8 mouse cellular contexts compared by ENCODE assay signal in genomic region chr17:87473441-87473735, GRCm38 (mm10). TPM values are rescaled to one million over a fixed set of nuclear protein-coding genes. Genes with fewer than 3 reads are reported as not detected.
DNase-seq lines count a peak whose midpoint lies in the region; ATAC-seq and TF ChIP-seq lines count a peak whose summit lies in the region.

No protein-coding gene starts in this region.

- peak overlapping the region; percentile 75 for H3K4me2 ChIP-seq in limb, embryonic 15.5 days
- H3K4me2 ChIP-seq in stomach, postnatal 0 days (replicated peaks; ENCODE audit: low read depth), result peak overlapping the region; percentile 55

- TF ChIP-seq EP300 in stomach, postnatal 0 days (optimal IDR thresholded peaks at IDR 0.05), result no peak

- H3K4me1 ChIP-seq in limb, embryonic 15.5 days, result peaks cover 35% of the 10 kb centered on the region
- peaks cover 8% of the 10 kb centered on the region; the same call in 1 of the 2 replicates for H3K4me1 ChIP-seq in stomach, postnatal 0 days (replicated peaks; ENCODE audit: control insufficient read depth, insufficient read depth)

- no peaks in the 10 kb centered on the region for H3K36me3 ChIP-seq in limb, embryonic 15.5 days
- no peaks in the 10 kb centered on the region for H3K36me3 ChIP-seq in stomach, postnatal 0 days (ENCODE audit: control insufficient read depth, insufficient read depth, low read length)

- intact Hi-C loops in gastrocnemius, adult 2 months (cut with DNase I), result no loop called here

- TF ChIP-seq CTCF in gastrocnemius, adult 2 months (IDR thresholded peaks at IDR 0.05), result no peak
- TF ChIP-seq CTCF in stomach, postnatal 0 days (IDR thresholded peaks at IDR 0.05; ENCODE audit: low read depth), result no peak

- ATAC-seq in limb, embryonic 15.5 days (ENCODE audit: insufficient number of reproducible peaks, low FRiP score, low TSS enrichment, low read depth), result no peak
- ATAC-seq in stomach, postnatal 0 days (ENCODE audit: low FRiP score, low TSS enrichment), result no peak
- no peak for ATAC-seq in cerebellum, adult (ENCODE audit: insufficient number of reproducible peaks, low FRiP score, low TSS enrichment)

- no peaks in the 10 kb centered on the region for H3K9me3 ChIP-seq in limb, embryonic 15.5 days
- H3K9me3 ChIP-seq in stomach, postnatal 0 days (ENCODE audit: control insufficient read depth, low read length), result no peaks in the 10 kb centered on the region

- WGBS in limb, embryonic 15.5 days, result 7% methylated on average over 9 of the region's 9 CpGs
- 12% methylated on average over 9 of the region's 9 CpGs for WGBS in stomach, postnatal 0 days

- H3K9ac ChIP-seq in limb, embryonic 15.5 days, result no peak overlapping the region
- H3K9ac ChIP-seq in stomach, postnatal 0 days (ENCODE audit: low read length), result peak overlapping the region; percentile 38; the same call in 1 of the 2 replicates

- peak overlapping the region; percentile 56 for H3K27ac ChIP-seq in gastrocnemius, adult 2 months
- 0 out of 2 replicates have a peak overlapping the region, but pooled peaks have one; percentile 13 for H3K27ac ChIP-seq in limb, embryonic 15.5 days
- H3K27ac ChIP-seq in stomach, postnatal 0 days (replicated peaks), result peak overlapping the region; percentile 63

- DNase-seq in gastrocnemius, adult 2 months, result no peak
- DNase-seq in gastrocnemius, postnatal 10 days, result no peak
- DNase-seq in right cerebral cortex, adult 2 months (ENCODE audit: low spot score in 2 of 2), result peak; percentile 57 to 62
- no peak for DNase-seq in right cerebral cortex, adult 18-20 months
- no peak for DNase-seq in stomach, postnatal 0 days (ENCODE audit: low spot score)
- DNase-seq in gastrocnemius, adult 8-10 months (ENCODE audit: low spot score in 2 of 2), result no peak

- H3K27me3 ChIP-seq in limb, embryonic 15.5 days, result 0 out of 2 replicates have a peak, but pooled peaks cover 9% of the 10 kb centered on the region
- no peaks in the 10 kb centered on the region for H3K27me3 ChIP-seq in stomach, postnatal 0 days (ENCODE audit: control insufficient read depth, insufficient read depth, low read length)

- peak overlapping the region; percentile 69 for H3K4me3 ChIP-seq in gastrocnemius, adult 2 months
- peak overlapping the region; percentile 33 for H3K4me3 ChIP-seq in limb, embryonic 15.5 days
- H3K4me3 ChIP-seq in stomach, postnatal 0 days (ENCODE audit: low read depth, low read length), result peak overlapping the region; percentile 25

RNA-seq across cellular contexts. Expression of gene Calm2, which starts 26.7 kb away (rescaled TPM):
- total RNA-seq in gastrocnemius, adult 2 months (2021), result 100 to 1,000 TPM; 181 to 192 TPM
- 100 to 1,000 TPM; 298 to 346 TPM for total RNA-seq in gastrocnemius, postnatal 10 days (2021)
- polyA plus RNA-seq in limb, embryonic 15.5 days (2015; fragmentation: Nextera tagmentation; extraction: Ambion mirVana), result 938 and 964 TPM in 2 replicates
- 781 and 848 TPM in 2 replicates for polyA plus RNA-seq in stomach, postnatal 0 days (2015; fragmentation: Nextera tagmentation; extraction: Ambion mirVana)
- total RNA-seq in gastrocnemius, adult 8-10 months (2022), result 100 to 1,000 TPM; 155 to 194 (median 178) TPM

RNA-seq across cellular contexts. Expression of gene Stpg4, which starts 45.8 kb away (rescaled TPM):
- not detected for total RNA-seq in gastrocnemius, adult 2 months (2021)
- total RNA-seq in gastrocnemius, postnatal 10 days (2021), result not detected
- not detected in 2 replicates for polyA plus RNA-seq in limb, embryonic 15.5 days (2015; fragmentation: Nextera tagmentation; extraction: Ambion mirVana)
- polyA plus RNA-seq in stomach, postnatal 0 days (2015; fragmentation: Nextera tagmentation; extraction: Ambion mirVana), result not detected in 2 replicates
- not detected for total RNA-seq in gastrocnemius, adult 8-10 months (2022)

Comparison
In these comparisons a context has a peak if more than half of its experiments do, and no peak if none do; other contexts are left out.
1. DNase-seq: peak in right cerebral cortex, adult 2 months (2 of 2); none in gastrocnemius, adult 2 months (single experiment), gastrocnemius, postnatal 10 days (single experiment), right cerebral cortex, adult 18-20 months (single experiment), stomach, postnatal 0 days (single experiment) and gastrocnemius, adult 8-10 months (0 of 2).
2. H3K27ac ChIP-seq: peak in every context shown above with its lines; median percentile 63 in stomach, postnatal 0 days; 56 in gastrocnemius, adult 2 months; 13 in limb, embryonic 15.5 days.
3. Peak in every context shown above with its lines, with median percentiles within 50 percentile points of each other: H3K4me3 ChIP-seq.